Mouse (Mus musculus): ENCODE measurements around the gene Disc1.

Gene Disc1

GRCm38 (mm10) chr8:125053505-125054435 is at the start of gene Disc1:
TSS of gene Disc1 (plus strand) at chr8:125054195.
- peak; percentile 75 for DNase-seq

GRCm38 (mm10) chr8:125012695-125013627 is 41.0 kb upstream of the Disc1 start, which contains the start of gene Tsnax:
TSS of gene Tsnax (plus strand) at chr8:125012997.
- peak; percentile 95 for DNase-seq

GRCm38 (mm10) chr8:125024085-125024484 is 29.9 kb upstream of the Disc1 start:
- no peak for DNase-seq

- DNase-seq, result no peak
These were observed 26.8 kb upstream of the Disc1 start for GRCm38 (mm10) chr8:125027211-125027610.

GRCm38 (mm10) chr8:125028841-125029240 is 25.2 kb upstream of the Disc1 start:
- DNase-seq, result no peak

GRCm38 (mm10) chr8:125031276-125031675 is 22.7 kb upstream of the Disc1 start:
- no peak for DNase-seq

- peak; percentile 85 for DNase-seq
These were observed 19.3 kb upstream of the Disc1 start for GRCm38 (mm10) chr8:125034669-125035068.

GRCm38 (mm10) chr8:125037081-125037480 is 16.9 kb upstream of the Disc1 start:
- DNase-seq, result peak; percentile 62

- no peak for DNase-seq
These were observed 15.3 kb upstream of the Disc1 start for GRCm38 (mm10) chr8:125038731-125039130.

GRCm38 (mm10) chr8:125040587-125041375 is 13.2 kb upstream of the Disc1 start:
- DNase-seq, result no peak

GRCm38 (mm10) chr8:125041496-125041895 is 12.5 kb upstream of the Disc1 start:
- no peak for DNase-seq

- DNase-seq, result no peak
These were observed 10.6 kb upstream of the Disc1 start for GRCm38 (mm10) chr8:125043394-125043793.

GRCm38 (mm10) chr8:125043935-125044334 is 10.1 kb upstream of the Disc1 start:
- DNase-seq, result no peak

- DNase-seq, result no peak
These were observed 8.2 kb upstream of the Disc1 start for GRCm38 (mm10) chr8:125045760-125046159.

- no peak for DNase-seq
These were observed 4.8 kb upstream of the Disc1 start for GRCm38 (mm10) chr8:125049051-125049750.

GRCm38 (mm10) chr8:125049826-125050225 is 4.2 kb upstream of the Disc1 start:
- DNase-seq, result no peak

- peak; percentile 89 for DNase-seq
These were observed 2.0 kb upstream of the Disc1 start for GRCm38 (mm10) chr8:125052026-125052425.

GRCm38 (mm10) chr8:125054436-125054810 is 428 bp downstream of the Disc1 start:
- DNase-seq, result peak; percentile 78

GRCm38 (mm10) chr8:125060904-125061303 is 6.9 kb downstream of the Disc1 start:
- no peak for DNase-seq

GRCm38 (mm10) chr8:125065596-125065995 is 11.6 kb downstream of the Disc1 start:
- DNase-seq, result no peak

- peak; percentile 78 for DNase-seq
These were observed 13.1 kb downstream of the Disc1 start for GRCm38 (mm10) chr8:125066913-125067595.

Measured in kidney, postnatal 10 days (tissue).